Mouse (Mus musculus): Measurements from ENCODE around the gene Lamb3.
"Not testable (repeated sequence)": the region's sequence is repeated elsewhere in the genome, so short reads cannot be mapped to it uniquely, and the experiment has no call there.

Lamb3 gene

GRCm38 (mm10) chr1:193234130-193234645 is 26.7 kb downstream of the Lamb3 start:
- in situ Hi-C loops (cut with MboI; ENCODE audit: low pct_unique_long_range_greater_than_20kb in 1 of 2, low sequenced_read_pairs in 2 of 2, unreplicated experiment in 1 of 2): no loop called here

- in situ Hi-C loops (cut with MboI; ENCODE audit: low pct_unique_long_range_greater_than_20kb in 1 of 2, low sequenced_read_pairs in 2 of 2, unreplicated experiment in 1 of 2): no loop called here
These were observed 27.4 kb downstream of the Lamb3 start for GRCm38 (mm10) chr1:193234930-193235329.

- in situ Hi-C loops (cut with MboI; ENCODE audit: low pct_unique_long_range_greater_than_20kb in 1 of 2, low sequenced_read_pairs in 2 of 2, unreplicated experiment in 1 of 2): no loop called here
These were observed 30.9 kb downstream of the Lamb3 start for GRCm38 (mm10) chr1:193238426-193238825.

- in situ Hi-C loops (cut with MboI; ENCODE audit: low pct_unique_long_range_greater_than_20kb in 1 of 2, low sequenced_read_pairs in 2 of 2, unreplicated experiment in 1 of 2): no loop called here
These were observed 33.9 kb downstream of the Lamb3 start for GRCm38 (mm10) chr1:193241436-193241835.

- in situ Hi-C loops (cut with MboI; ENCODE audit: low pct_unique_long_range_greater_than_20kb in 1 of 2, low sequenced_read_pairs in 2 of 2, unreplicated experiment in 1 of 2): no loop called here
These were observed 34.7 kb downstream of the Lamb3 start for GRCm38 (mm10) chr1:193242238-193242637.

DNA sequence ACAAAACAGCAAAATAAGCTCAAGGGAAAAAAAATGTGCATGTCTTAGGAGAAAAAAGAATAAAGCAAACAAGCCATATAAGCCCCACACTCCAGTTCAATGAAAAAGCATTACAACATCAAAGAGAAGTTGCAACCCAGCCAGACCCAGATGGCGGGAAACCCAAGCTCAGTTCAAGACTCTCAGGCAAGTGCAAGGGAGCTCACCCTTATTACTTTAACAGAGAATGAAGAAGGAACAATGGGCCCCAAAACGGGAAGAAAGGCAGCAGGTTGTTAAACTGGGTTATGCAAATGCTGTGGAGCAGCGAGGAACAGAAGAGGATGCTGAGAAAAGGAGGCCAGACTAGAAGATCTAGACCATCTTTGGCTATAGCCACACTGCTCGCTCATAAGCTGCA is 35.4 kb downstream of the Lamb3 start:
- in situ Hi-C loops (cut with MboI; ENCODE audit: low pct_unique_long_range_greater_than_20kb in 1 of 2, low sequenced_read_pairs in 2 of 2, unreplicated experiment in 1 of 2): no loop called here

DNA sequence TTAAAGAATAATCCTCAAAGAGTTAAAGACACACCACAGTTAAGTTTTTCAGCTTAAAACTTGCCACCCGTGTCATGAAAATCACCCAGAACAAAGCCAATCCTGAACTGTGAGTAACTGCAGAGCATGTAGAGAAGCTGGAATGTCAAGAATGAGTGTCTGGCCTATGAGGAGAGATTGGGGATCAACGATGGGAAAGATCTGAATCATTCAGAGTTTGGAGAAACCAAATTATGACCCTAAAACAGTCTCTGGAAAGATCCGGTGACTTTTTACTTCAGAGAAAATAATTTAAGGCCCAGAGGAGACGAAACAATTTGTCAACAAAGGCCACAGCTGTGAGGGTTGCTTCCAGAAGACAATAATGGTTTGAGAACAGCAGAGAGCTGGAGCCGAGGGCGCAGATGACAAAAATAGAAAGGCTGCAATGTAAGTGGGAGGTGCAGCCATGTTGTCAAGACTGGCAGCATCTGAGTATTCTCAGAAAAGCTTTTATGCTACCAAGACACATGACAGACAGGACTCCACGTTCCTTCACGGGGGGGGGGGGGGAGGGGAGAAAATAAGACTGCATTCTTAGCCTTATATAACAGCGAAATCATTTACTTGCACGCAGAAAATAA is 36.2 kb downstream of the Lamb3 start:
- in situ Hi-C loops (cut with MboI; ENCODE audit: low pct_unique_long_range_greater_than_20kb in 1 of 2, low sequenced_read_pairs in 2 of 2, unreplicated experiment in 1 of 2): no loop called here

GRCm38 (mm10) chr1:193244235-193244634 is 36.7 kb downstream of the Lamb3 start:
- in situ Hi-C loops (cut with MboI; ENCODE audit: low pct_unique_long_range_greater_than_20kb in 1 of 2, low sequenced_read_pairs in 2 of 2, unreplicated experiment in 1 of 2): no loop called here

DNA sequence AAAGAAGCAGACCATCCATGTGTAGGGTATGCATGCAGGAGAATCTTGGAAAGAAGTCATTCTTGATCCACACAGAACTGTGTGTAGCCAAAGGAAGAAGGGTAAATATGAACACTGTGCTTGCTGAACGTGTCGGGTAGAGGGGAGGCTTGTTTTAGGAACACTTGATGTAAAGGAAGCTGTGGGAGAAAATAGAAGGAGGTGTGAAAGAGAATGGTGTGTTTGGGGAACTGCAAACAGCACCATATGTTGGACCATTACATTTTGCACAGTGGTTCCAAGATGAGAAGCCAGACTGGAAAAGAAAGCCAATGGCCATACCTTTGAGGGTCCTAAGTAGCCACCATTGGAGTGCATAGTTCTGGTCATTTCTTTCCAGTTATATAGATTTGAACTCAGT is 42.5 kb downstream of the Lamb3 start:
- in situ Hi-C loops (cut with MboI; ENCODE audit: low pct_unique_long_range_greater_than_20kb in 1 of 2, low sequenced_read_pairs in 2 of 2, unreplicated experiment in 1 of 2): no loop called here

DNA sequence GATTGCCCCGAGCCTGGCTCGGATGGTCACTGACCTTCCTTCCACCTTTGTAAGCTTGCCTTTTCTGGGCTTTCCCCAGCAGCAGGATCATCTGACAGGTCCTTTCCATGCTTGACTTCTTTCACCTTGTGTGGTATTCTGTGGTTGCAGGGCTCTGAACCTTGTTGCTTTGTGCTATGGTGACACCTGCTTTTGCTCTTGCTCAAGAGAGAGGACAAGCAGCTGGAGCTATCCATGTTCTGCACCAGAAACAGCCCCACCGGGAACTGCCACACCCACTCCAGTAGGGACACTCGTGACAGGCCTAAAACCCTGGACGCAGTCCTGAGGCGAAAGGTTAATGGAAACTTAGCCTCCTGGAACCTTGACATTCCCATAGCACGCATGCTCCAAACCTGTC is 43.9 kb downstream of the Lamb3 start:
- in situ Hi-C loops (cut with MboI; ENCODE audit: low pct_unique_long_range_greater_than_20kb in 1 of 2, low sequenced_read_pairs in 2 of 2, unreplicated experiment in 1 of 2): no loop called here

GRCm38 (mm10) chr1:193252616-193253015 is 45.1 kb downstream of the Lamb3 start:
- in situ Hi-C loops (cut with MboI; ENCODE audit: low pct_unique_long_range_greater_than_20kb in 1 of 2, low sequenced_read_pairs in 2 of 2, unreplicated experiment in 1 of 2): no loop called here

- in situ Hi-C loops (cut with MboI; ENCODE audit: low pct_unique_long_range_greater_than_20kb in 1 of 2, low sequenced_read_pairs in 2 of 2, unreplicated experiment in 1 of 2): not testable (repeated sequence)
These were observed 46.4 kb downstream of the Lamb3 start for GRCm38 (mm10) chr1:193253895-193254294.

DNA sequence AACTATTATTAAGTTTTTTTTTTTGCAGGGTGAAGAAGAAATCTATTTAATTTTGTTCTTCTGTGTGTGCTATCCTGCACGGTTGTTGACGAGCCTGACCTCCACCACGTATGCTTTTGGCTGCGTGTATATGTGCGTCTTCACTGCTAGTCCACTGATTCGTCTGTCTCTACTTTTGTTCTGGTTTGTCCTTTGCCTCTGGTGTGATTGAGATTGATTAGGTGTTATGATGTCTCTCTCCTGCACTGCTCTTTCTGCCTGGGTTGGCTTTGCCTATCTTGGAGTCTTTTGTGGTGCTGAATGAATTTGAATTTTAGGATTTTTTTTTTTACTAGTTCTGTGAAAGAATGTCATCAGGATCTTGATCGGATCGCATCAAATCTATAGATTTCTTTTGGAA is 47.5 kb downstream of the Lamb3 start:
- in situ Hi-C loops (cut with MboI; ENCODE audit: low pct_unique_long_range_greater_than_20kb in 1 of 2, low sequenced_read_pairs in 2 of 2, unreplicated experiment in 1 of 2): loop anchor here in 1 of 2 experiments (5.0 kb wide), 1 partner anchor 122 kb away; no protein-coding TSS in a partner anchor

DNA sequence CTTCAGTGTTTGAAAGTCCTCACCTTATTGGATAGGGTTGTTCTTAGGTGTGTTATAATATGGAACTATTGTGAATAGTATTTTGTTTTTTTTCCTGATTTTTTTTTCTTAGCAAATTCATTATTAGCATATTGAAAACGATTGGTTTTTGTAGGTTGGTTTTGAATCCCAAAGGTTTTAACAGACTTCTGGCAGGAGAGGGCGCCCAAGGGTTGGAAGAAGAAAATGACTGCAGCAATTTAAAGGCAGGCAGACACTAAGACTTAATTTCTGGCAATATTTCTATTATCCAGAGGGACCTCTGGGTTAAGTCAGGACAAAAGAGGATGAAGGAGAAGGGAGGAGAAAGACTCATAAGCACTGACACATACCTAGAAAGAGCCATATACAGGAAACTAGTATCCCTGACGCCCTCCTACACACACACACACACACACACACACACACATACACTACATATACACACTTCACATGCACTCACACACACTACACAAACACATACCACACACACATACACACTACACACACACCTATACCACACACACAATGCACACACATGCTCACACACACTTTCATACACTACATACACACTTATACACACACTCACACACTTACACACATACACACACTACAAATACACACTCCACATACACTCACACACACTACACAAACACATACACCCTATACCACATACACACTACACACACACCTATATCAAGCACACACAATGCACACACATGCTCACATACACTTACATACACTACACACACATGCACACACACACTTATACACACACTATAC is 48.2 kb downstream of the Lamb3 start:
- in situ Hi-C loops (cut with MboI; ENCODE audit: low pct_unique_long_range_greater_than_20kb in 1 of 2, low sequenced_read_pairs in 2 of 2, unreplicated experiment in 1 of 2): loop anchor here in 1 of 2 experiments (5.0 kb wide), 1 partner anchor 122 kb away; no protein-coding TSS in a partner anchor

GRCm38 (mm10) chr1:193256289-193256577 is 48.7 kb downstream of the Lamb3 start:
- in situ Hi-C loops (cut with MboI; ENCODE audit: low pct_unique_long_range_greater_than_20kb in 1 of 2, low sequenced_read_pairs in 2 of 2, unreplicated experiment in 1 of 2): loop anchor here in 1 of 2 experiments (5.0 kb wide), 1 partner anchor 121 kb away; no protein-coding TSS in a partner anchor

GRCm38 (mm10) chr1:193256621-193257098 is 49.2 kb downstream of the Lamb3 start:
- in situ Hi-C loops (cut with MboI; ENCODE audit: low pct_unique_long_range_greater_than_20kb in 1 of 2, low sequenced_read_pairs in 2 of 2, unreplicated experiment in 1 of 2): loop anchor here in 1 of 2 experiments (5.0 kb wide), 1 partner anchor 121 kb away; no protein-coding TSS in a partner anchor

DNA sequence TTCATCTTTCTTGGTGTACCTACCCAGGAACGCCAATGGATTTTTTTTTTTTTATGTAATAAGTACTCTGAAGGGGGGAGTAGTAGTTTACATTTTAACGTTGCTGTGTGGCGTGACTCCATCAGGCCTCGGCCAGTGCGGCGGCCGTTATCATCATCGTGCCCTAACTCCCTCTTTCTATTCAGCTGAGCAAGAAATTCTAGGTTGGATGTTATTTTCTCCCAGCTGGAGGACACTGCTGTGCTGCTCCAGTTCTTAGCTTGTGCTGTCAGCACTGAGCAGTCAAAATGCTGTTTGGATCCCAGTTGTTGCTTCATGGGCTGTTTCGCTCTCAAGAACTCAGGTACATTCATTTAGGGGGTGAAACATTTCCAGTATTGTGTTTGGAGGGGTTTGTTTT is 52.1 kb downstream of the Lamb3 start:
- in situ Hi-C loops (cut with MboI; ENCODE audit: low pct_unique_long_range_greater_than_20kb in 1 of 2, low sequenced_read_pairs in 2 of 2, unreplicated experiment in 1 of 2): loop anchor here in 1 of 2 experiments (5.0 kb wide), 1 partner anchor 118 kb away; no protein-coding TSS in a partner anchor

DNA sequence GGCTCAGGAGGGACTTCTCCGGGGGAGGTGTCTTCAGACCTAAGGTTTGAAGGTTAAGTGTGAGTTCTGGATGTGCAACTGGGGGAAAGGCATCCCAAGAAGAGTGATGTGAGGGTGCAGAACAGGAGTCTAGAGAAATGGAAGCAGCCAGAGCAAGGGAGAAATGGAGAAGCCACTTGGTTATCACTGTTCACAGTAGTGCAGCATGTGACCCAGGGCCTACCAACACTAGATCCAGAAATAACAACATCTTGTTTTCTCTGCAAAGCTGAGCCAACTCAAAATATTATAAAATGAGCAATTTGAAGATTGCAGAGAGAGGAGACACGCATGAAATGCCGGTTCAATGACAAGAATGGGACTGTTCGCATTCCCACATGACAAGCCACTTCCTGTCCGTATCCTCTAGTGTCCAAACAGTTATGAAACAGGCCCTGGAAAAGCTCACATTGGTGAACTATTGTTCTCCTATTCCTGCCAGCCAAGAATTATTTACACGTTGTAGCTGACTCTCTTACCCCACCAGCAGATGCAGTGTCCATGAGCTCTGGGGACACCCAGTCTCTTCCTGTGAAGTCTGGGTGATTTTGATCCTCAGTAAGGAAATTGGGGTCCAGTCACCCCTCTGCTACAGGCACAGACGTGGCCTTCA is 54.5 kb downstream of the Lamb3 start:
- in situ Hi-C loops (cut with MboI; ENCODE audit: low pct_unique_long_range_greater_than_20kb in 1 of 2, low sequenced_read_pairs in 2 of 2, unreplicated experiment in 1 of 2): no loop called here
